Mouse (Mus musculus) Muller cell, postnatal 12 days (primary cell): ENCODE measurements at regions not wholly inside any gene's neighbourhood (a gene's known extent, or its start where the extent isn't known, plus 50 kb on each side); places are given as distances from the start of the nearest gene placed in this dataset.

ENCODE experiments used
- DNase-seq: peaks from one replicate; pipeline ENCODE4 v3.0.0-alpha.2; 2015; ENCODE audit errors: inconsistent ontology term

DNA sequence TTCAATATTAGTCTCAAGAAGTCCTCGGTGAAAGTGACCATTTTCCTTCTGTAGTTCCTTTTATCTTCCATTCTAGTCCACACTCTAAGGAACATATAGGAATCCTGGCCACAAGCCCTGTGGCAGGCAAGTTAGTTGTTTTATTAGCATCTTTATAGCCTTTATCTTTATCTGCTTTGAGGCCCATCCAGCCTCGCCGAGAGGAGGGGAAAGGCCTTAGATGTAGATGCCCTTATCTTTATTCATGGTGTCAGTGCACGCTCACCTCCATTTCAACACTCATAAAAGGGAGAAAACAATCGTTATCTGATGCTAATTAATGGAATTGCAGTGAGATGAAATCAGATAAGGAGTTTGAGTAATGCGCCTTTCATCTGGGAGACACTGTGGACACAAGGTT lies 65.1 kb downstream of the Zfand5 start:
- DNase-seq, result no peak

DNA sequence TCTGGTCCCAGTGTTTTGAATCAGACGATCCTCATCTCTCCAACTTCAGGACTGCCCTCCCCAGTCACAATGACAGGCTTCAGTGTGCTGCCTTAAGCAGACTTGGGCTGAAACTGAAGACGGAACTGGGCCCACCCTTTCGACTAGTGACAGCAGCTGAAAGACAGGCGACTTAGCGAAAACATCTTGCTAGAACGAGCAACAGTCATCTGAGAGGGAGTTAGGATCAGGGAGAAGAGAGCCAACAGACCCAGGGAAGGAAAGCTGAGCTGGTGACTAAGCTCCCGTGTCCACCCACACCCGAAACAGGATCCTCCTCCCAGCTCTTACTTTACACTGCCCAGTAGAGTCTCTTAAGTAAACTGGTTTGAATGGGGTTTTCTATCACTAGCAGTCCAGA lies 68.5 kb downstream of the Zfand5 start:
- DNase-seq, result peak; percentile 8
